Mouse (Mus musculus) bone marrow, adult 2 months (tissue): ENCODE data around the gene Rpl3l.

ENCODE experiments used
- CTCF ChIP-seq: fragments of 200-500 bp; IDR thresholded peaks from 2 replicates; pipeline ENCODE4 v1.5.1; 2011; ENCODE audit warnings: low read length, control low read depth; ENCODE audit not compliant: control insufficient read depth, insufficient read depth
- POLR2A ChIP-seq: fragments of 200-500 bp; IDR thresholded peaks from 2 replicates; pipeline ENCODE4 v1.6.1; 2011; ENCODE audit warnings: low read depth, mild to moderate bottlenecking, control low read depth, low read length, borderline replicate concordance; ENCODE audit not compliant: control insufficient read depth

GRCm38 (mm10) chr17:24698715-24699114 is 28.9 kb upstream of the Rpl3l start:
- TF ChIP-seq CTCF = no peak
- no peak for TF ChIP-seq POLR2A
